Mouse (Mus musculus) adrenal gland, postnatal 14 days (tissue): Measurements from ENCODE around the gene Ttpal. TPM values are rescaled to one million over a fixed set of nuclear protein-coding genes. Genes with fewer than 3 reads are reported as not detected.
A peak's percentile ranks its signal among the peaks of the same experiment; 100 is the strongest.
"Not testable (repeated sequence)": the region's sequence is repeated elsewhere in the genome, so short reads cannot be mapped to it uniquely, and the experiment has no call there.

ENCODE experiments used
- DNase-seq: peaks from one replicate; pipeline ENCODE4 v3.0.0; 2021; ENCODE audit warnings: mixed read lengths
- total RNA-seq: library from RNA; stranded (reverse); gene quantifications from 2 replicates; pipeline ENCODE4 v1.2.3, GENCODE M21; 2021

The Ttpal gene
- total RNA-seq, 1 experiment from 2014 or later = 29.9 TPM

DNA sequence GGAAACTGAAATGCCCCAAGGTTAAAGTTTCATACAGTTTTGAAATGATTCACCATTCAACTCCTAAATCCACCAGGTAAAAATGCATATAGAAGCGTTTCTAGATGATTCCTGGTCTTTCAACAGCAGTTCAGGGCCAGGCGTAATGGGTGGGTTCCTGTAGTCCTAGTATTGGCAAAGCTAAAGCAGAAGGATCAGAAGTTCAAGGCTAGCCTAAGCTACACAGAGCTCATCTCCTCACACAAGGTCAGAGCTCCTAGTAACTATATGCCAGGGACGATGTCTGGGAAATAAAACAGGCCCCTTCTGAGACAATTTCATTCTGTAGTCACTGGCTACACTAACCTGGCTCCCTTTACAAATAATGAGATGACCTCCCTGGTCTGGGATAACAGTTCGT, 29.1 kb downstream of the Ttpal start:
- DNase-seq = no peak

DNA sequence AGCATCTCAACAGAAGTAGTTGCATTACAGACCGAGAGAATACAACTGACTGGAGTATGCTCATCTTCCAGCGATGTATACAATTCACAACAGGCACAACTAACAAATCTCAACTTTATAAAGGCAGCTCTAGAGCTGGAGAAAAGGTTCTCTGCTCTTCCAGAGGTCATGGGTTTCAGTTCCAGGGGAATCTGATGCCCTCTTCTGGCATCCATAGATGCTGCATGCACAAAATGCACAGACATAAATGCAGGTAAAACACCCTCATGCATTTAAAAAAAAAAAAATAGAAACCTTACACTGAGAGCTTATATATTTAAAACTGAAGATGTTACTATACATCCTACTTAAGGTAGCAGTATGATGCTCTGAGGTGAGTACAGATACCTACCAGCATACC, 29.6 kb downstream of the Ttpal start:
- DNase-seq = no peak

DNA sequence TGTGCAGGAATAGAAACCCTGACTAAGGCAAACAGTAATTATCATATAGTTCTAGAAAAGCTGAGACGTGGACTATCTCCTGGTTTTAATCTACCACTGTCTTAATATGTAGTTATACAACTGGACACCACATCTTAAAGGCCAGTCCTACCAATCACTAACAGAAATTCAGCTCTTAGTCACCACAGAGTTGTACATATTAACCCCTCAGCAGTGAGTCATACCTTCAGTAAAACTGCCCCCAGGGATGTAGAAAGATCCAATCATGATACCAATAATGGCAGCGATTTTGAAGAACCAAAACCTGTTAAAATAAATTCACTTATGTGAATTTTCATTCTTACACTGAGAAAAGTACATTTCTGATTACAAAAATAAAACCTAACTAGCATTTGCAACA, 32.1 kb downstream of the Ttpal start:
- DNase-seq = no peak

DNA sequence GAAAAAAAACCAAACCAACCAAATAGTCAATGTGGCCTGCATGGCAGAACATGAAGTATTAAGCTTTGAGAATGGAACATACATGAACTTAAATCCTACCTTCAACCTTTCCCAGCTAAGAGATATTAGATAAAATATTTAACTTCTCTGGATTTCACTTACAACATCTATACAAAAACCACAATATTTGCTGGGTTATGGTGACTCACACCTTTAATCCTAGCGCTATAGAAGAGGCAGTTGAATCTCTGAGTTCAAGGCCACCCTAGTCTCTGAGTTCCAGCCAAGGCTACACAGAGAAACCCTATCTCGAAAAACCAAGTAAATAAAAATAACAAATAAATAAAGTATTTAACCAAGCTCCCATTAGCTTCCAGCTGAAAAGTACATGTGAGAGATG, 33.9 kb downstream of the Ttpal start:
- DNase-seq = no peak

DNA sequence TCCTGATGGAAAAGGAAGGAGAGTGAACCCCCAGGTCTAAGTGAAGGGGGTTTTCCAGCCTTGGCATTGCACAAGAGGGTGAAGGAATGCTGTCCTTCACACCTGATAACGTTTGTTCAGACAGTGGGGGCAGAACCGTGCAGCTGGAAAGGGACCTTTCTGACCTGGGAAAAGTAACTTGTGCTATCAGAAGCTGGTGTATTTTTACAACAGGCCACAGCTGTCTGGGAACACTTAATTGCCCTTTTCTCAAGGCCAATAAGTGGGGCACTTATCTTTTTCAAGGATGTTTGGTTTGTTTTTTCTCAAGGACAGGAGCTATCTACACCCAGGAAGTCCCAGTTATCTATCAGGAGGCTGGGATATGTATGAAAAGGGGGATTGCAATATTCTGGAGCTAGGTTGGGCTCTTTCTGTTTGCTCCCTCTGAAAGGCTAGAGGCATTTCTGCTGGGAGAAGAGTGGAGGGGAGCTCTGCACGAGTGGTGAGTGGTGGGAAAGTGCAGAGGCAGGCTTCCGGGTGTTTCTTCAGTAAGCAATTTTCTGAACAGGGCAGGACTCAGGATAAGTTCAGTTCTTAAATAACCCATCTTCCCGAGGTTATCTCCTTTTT, 35.6 kb downstream of the Ttpal start:
- no peak for DNase-seq

DNA sequence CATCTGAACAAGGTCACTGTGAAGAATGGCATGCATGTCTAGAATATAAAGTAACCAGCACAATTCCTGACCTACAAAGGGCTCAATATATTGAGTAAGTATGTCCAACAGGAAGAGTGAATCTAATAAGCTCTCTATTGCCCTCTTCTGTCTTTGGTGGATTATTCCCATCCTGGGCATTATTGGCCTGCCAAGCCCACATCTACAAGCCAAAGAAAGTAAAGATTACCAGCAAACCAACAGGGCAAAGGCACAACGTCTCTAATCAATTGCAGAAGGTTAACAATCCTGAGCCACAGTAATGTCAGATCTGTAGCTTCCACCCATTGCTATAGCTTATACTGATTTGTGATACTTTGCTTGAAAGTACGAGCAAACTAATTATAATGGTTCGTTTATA, 38.4 kb downstream of the Ttpal start:
- no peak for DNase-seq

DNA sequence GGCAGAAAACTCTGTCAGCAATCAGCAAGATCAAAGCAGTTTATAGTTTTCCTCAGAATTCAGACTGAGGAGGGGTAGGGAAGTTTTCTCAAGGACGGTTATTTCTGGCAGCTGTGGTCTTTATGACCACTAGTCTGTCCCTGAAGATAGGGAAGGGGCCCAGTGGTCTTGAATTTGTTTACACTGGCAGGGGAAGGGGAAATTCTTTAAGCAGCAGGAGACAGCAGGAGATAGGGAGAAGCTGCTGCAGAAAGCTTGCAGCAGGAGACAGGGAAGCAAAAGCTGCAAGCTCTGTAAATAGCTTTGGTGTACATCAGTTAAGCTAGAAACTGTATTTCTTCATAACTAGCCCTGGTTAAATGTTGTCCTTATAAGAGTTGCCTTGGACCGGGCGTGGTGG, 39.6 kb downstream of the Ttpal start:
- DNase-seq = no peak

DNA sequence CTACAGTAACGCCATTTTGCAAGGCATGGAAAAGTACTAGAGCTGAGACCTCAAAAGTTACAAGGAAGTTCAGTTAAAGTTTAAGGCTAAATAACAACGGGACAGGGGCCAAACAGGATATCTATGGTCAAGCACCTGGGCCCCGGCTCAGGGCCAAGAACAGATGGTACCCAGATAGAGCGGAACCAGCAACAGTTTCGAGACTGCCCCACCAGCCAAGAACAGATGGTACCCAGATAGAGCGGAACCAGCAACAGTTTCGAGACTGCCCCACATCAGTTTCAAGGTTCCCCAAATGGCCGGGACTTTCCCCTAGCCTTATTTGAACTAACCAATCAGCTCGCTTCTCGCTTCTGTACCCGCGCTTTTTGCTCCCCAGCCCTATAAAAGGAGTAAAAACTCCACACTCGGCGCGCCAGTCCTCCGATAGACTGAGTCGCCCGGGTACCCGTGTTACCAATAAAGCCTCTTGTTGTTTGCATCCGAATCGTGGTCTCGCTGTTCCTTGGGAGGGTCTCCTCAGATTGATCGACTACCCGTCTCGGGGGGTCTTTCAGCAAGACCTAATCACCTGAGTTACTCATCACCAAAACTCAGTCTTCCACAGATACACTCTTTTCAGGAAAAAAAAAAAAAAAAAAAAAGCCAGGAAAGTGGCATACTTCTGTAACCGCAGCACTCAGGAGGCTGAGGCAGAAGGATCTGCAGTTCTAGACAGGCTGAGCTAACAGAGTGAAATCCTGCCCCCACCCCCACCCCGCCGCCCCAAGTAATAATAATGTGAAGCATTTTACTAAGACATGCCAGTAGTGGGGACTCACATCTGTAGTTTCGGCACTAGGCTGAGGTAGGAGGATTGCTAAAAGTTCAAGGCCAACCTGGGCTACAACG, 40.8 kb downstream of the Ttpal start:
- DNase-seq = peak; percentile 61

DNA sequence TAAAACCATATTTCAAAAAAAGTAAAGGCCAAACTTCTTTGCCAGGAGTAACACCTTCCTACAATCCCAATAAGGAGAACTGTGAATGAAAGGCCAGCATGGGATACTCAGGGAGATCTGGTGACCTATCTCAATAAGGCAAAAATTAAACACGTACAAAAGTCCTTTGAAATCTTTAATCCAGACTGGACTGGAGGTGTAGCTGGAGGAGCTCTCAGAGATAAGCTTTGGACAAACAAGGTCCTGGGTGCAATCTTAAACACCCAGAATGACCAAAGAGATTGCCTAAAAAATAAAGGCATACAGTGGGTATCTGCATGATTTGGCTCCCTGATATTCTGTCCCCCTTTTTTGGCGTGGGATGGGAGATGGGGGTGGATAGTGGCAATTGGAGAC, 41.5 kb downstream of the Ttpal start:
- DNase-seq = no peak

DNA sequence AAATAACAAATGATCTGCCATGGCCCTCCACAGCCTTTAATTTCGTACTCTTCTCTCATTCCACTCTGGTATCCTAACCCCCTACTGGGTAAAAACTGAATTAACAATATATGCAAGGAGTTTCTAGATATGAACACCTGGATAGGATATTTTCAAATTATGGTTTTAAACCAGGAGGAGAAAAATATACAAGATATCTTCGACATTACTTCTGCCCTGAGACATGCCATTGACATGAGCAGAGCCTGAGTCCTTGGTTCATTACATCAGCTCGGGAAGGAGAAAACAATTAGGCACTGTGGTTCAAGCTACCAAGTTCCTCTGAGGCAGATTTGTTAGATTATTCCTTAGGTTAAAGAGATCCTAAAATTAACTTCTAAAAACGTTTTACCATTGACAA, 41.9 kb downstream of the Ttpal start:
- DNase-seq = no peak

DNA sequence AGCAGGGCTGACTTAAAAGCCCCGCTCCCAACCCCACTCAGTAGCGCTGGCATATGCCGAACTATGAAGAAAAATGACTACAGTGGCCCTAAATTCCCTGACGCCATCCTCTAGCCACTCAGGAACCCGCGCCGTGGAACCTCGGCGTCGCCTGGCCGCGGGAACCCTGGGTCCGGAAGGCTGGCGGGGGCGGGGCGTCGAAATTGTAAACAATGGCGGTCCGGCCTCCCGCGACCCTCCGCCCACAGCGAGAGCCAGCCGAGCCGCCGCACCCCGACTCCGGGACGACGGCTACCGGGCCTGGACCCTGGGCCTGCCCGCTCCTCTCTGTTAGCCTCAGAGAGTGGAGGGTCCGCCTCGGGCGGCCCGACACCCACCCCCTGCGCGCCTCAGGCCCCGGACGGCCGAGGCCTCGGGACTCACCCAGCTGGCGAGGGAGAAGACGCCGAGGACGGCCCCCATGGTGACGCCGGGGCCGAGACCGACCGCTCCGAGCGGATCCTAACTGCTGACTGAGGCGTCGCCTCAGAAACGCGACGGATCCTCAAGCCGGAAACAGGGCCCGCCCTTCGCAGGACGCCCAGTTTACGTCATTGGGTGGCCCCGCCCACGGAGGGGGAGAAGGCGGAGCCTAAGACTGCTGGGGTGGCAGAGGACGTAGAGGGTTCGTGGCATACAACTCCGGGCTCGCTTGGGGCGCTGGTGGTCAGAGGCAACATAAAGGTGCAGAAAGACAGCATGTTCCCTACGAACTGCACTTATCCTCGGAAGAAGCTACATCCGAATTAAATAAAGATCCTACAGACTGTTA, 42.7 kb downstream of the Ttpal start, which contains the start of gene Serinc3:
Serinc3 (minus strand) TSS at position 557 of the 811 bp plus-strand sequence.
- DNase-seq = peak; percentile 100

DNA sequence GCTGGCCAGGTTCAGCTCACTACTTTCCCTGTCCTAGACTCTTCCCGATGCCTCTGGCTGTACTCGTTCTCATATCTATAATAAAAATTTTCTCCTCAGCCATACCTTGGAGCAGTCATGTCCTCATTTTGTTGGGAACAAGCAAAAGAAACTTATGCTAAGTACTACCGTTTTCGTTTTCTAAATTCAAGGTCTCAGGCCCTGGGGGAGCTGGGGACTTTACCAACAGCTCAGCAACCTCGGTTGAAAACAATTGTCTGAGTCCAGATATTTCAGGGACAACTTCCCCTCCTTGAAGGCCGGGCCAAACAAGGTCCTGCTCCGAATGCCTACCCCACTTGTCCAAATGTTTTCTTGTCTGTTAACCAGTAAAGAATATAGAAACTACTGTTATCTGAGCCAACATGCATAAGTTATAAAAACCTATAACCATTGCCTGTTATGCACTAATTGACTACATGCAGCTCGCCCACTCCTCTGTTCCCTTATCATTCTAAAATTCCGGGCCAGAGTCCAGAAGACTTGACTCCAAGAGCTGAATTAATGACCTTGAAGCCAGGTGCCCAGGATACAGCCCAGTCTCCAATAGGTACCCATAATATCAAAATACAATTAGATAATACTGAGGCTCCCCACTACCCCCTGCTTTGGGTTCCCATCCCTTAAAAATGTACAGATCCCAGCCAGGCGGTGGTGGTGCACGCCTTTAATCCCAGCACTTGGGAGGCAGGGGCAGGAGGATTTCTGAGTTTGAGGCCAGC, 43.8 kb downstream of the Ttpal start:
- no peak for DNase-seq

DNA sequence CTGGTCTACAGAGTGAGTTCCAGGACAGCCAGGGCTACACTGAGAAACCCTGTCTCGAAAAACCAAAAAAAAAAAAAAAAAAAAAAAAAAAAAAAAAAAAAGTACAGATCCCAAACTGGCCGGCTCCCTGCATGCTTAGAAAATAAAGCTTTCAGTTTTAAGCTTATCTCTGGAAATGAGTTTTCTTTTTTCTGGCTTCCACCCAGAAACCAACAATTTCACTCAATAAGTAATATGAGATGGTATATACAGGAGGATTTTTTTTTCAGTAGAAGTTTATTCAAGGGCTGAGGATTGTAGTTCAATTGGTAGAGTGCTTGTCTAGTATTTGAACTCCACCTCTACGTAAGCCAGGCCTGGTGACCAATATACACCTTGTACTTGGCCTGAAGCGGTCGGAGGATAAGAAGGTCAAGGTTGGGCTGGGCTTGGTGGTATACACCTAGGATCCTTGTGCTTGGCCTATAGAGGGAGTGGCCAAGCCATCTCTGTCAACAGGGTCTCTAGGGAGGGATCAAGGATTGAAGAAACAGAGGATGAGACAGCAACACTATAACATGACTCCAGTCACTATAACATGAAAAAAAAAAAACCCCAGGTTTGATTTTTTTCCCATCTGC, 44.5 kb downstream of the Ttpal start:
- DNase-seq = no peak

DNA sequence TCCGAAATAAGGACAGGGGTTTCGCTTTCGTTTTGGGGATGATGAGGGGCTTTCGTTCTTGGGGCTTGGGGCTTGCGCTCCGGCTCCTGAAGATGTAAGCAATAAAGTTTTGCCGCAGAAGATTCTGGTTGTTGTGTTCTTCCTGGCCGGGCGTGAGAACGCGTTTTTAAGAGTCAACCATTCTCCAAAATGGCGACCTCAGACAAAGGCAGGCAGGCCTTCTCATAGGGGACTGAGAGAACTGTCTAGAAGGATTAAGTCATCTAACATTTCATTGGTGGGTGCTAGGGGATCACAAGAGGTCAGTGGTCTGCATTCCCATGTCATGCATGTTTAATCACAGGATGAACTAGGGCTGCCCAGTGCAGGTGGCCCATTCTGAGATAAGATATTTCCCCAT, 53.6 kb downstream of the Ttpal start:
- not testable (repeated sequence) for DNase-seq

DNA sequence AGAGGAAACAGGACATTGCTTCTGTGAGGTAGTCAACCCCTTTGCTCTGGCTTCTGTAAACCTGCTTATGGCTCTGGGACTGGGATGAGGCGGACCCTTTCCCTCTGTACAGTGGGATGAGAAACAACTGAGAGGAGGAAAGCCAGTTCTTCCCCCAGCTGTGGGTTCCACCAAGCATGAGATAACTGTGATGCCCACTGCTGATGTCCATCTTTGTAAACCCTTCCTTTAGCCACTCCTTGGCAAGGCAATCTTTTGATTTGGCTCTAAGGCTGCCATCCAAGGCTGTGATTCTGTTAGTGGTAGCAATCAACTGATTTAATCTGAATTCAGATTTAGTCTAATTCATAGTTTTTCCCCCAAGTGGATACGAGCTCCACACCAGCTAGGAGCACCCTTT, 55.4 kb downstream of the Ttpal start:
- DNase-seq = no peak

DNA sequence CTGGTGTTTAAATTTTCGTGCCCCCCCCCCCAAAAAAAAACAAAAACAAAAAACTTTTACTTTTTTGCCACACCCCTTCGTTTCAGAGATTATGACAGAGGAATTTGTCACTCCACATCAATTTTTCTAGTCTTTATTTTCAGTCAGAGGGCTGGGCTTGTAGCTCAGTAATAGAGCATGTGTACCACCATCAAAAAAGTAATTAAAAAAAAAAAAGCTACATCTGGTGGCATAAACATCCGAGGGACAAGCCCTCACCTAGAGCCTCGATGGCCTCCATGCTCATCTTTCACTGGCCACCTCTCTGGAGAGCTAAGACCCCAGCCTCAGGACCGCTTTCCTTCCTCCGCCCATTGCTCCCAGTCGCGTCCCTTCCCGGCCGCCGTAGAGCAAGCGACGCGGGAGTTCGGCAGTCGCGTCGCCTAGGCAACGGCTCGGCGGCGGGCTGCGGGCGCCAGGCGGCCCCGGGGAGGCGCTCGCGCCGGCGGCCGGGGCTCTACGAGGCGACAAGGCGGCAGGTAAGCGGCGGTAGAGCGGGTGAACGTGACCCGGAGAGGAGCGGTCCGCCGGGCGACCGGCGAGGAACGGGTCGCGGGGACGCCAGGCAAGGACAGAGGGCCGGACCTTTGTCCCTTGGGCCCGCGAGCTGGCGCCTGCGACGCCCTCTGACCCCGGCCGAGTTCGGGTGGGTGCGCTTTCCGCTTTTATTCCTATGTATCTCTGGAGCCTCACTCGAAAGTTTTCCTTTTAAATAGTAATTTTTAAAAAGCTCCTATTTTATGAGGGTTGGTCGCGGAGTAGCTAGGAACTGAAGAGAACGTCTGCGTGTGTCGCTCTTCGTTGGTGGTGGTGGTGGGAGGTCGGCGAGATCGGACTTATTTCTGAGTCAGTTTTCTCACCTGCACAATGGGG, 56.1 kb downstream of the Ttpal start, which contains the start of gene Pkig:
Pkig (plus strand) TSS at position 412 of the 912 bp plus-strand sequence.
- DNase-seq = peak; percentile 94

DNA sequence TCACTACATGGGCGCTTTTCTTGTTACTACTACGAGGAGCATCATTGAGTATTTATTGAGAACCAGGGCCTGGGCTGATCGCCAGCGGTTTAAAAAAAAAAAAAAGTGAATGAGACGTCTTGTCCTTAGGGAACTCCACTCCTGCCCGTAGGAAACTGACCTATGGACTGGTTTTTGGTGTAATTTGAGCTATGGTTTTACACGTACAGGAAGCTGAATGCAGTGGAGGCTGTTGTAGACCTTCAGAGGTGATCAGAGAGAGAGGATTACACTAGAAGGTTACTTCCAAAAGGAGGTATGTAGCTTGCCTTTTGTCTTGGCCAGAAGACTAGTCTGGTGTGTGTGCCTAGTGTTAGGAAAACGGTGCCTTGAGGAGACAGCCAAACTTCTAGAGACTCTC, 56.8 kb downstream of the Ttpal start:
- peak; percentile 51 for DNase-seq

DNA sequence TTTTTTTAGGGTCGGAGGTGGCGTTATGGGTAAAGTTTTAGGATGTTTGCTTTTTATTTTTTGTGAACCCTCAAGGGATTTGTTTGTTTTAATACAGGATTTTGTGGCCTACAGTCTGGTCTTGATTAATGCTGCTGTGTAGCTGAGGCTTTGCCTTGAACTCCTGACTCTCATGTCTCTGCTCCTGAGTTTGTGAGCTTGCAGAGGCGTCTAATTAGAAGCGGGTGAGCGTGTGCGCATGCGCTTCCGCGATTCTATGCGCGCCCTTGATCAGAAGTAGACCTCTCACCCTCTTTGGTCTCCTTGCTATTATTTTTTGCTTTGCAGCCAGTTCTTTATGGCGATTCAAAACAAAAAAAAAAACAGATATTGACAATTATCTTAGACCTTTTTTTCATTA, 57.3 kb downstream of the Ttpal start:
- DNase-seq = no peak

DNA sequence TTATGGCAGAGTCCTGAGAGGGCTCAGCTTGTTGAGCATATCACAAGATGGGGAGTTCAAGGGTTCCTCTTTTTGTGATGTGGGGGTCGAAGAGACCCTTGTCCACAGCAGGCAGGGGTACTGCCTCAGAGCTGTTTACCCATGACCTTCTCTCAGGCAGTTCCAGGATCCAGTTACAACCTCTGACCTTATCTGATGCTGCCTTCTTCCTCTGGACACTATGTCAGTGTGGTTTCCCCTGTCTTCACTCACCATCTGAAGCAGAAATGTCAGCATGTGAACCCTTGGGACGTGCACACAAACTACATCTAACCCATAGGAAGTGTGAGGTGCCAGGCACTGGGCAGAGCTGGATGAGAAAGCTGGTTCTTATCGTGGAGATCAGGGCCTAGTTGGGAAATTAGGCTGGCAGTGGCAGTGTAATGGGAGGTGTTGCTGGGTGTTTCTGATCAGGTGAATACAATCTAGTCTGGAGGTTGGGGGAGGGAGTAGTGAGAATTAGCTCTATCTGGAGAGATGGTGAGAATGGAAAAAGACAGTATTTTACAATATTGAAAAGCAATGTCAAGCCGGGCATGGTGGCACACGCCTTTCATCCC, 58.1 kb downstream of the Ttpal start:
- DNase-seq = no peak

DNA sequence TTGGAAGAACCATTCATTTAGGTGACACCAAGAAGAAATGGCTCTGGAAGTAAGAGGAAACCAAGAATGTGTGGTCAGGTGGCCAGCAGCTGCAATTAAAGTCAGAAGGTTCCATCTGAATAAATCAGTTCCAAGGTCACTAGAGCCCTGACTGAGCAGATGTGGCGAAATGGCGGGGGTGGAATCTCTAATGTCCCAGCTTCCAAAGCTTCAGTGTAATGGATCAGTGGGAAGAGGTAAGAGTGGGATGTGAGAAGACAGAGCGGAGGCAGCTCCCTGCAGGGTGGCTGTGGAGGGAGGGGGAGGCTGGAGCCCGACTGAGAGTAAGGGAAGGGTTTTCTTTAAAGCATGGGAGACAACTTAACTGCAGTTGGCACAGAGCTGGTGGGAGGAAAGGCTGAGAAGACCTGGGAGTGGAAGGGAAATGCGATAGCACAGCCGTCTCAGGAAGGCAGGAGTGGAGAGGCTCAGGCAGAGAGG, 59.3 kb downstream of the Ttpal start:
- DNase-seq = peak; percentile 62
